Mouse (Mus musculus) heart, adult 18-20 months (tissue): ENCODE data around the gene Bmpr1b. TPM values are rescaled to one million over a fixed set of nuclear protein-coding genes. Genes with fewer than 3 reads are reported as not detected.
"Not testable (repeated sequence)": the region's sequence is repeated elsewhere in the genome, so short reads cannot be mapped to it uniquely, and the experiment has no call there.

Experiments used
- DNase-seq, 2 experiments: peaks; one replicate each; pipeline ENCODE4 v3.0.0; 2021 to 2022; ENCODE audit warnings: mixed read lengths in 1 of 2
- long read RNA-seq, 2 experiments: library from polyadenylated mRNA; stranded (forward); transcript quantifications; one replicate each; pipeline ENCODE4 v2.0.0; 2021
- total RNA-seq, 2 experiments: library from RNA; stranded (reverse); gene quantifications; 2 replicates each; pipeline ENCODE4 v1.2.3; 2021

Bmpr1b gene
- total RNA-seq = under 1 TPM; 0.15 TPM
- long read RNA-seq, experiment 1 = 0 reads
- long read RNA-seq, experiment 2 = 0 reads

GRCm38 (mm10) chr3:142168863-142169521 lies at the start of gene Bmpr1b:
Gene Bmpr1b (minus strand): TSS chr3:142169425.
- DNase-seq = peak; percentile 45 to 60

- DNase-seq = no peak
These were observed 43.6 kb upstream of the Bmpr1b start for GRCm38 (mm10) chr3:142212821-142213220.

- no peak for DNase-seq
These were observed 43.0 kb upstream of the Bmpr1b start for GRCm38 (mm10) chr3:142212186-142212585.

GRCm38 (mm10) chr3:142209981-142210380 lies 40.8 kb upstream of the Bmpr1b start:
- DNase-seq = no peak

- DNase-seq = no peak
These were observed 39.8 kb upstream of the Bmpr1b start for GRCm38 (mm10) chr3:142209057-142209456.

- DNase-seq = no peak
These were observed 38.3 kb upstream of the Bmpr1b start for GRCm38 (mm10) chr3:142207488-142207887.

- DNase-seq = no peak
These were observed 37.1 kb upstream of the Bmpr1b start for GRCm38 (mm10) chr3:142206316-142206715.

- DNase-seq = no peak
These were observed 26.9 kb upstream of the Bmpr1b start for GRCm38 (mm10) chr3:142196142-142196541.

- not testable (repeated sequence) for DNase-seq
These were observed 22.4 kb upstream of the Bmpr1b start for GRCm38 (mm10) chr3:142191627-142192026.

GRCm38 (mm10) chr3:142186551-142186950 lies 17.3 kb upstream of the Bmpr1b start:
- DNase-seq = no peak

GRCm38 (mm10) chr3:142173996-142174395 lies 4.8 kb upstream of the Bmpr1b start:
- DNase-seq = no peak

GRCm38 (mm10) chr3:142168251-142168862 lies 868 bp downstream of the Bmpr1b start:
- no peak for DNase-seq

- DNase-seq = no peak
These were observed 4.2 kb downstream of the Bmpr1b start for GRCm38 (mm10) chr3:142164981-142165380.

GRCm38 (mm10) chr3:142163896-142164295 lies 5.3 kb downstream of the Bmpr1b start:
- no peak for DNase-seq

- DNase-seq = no peak
These were observed 7.8 kb downstream of the Bmpr1b start for GRCm38 (mm10) chr3:142161405-142161804.

- DNase-seq = no peak
These were observed 17.2 kb downstream of the Bmpr1b start for GRCm38 (mm10) chr3:142151980-142152379.

GRCm38 (mm10) chr3:142138796-142139195 lies 30.4 kb downstream of the Bmpr1b start:
- no peak for DNase-seq

GRCm38 (mm10) chr3:142126379-142126778 lies 42.8 kb downstream of the Bmpr1b start:
- no peak for DNase-seq

GRCm38 (mm10) chr3:142125556-142125955 lies 43.7 kb downstream of the Bmpr1b start:
- peak; percentile 56 to 60 for DNase-seq

GRCm38 (mm10) chr3:142124255-142124654 lies 45.0 kb downstream of the Bmpr1b start:
- DNase-seq = no peak

GRCm38 (mm10) chr3:142122376-142122775 lies 46.8 kb downstream of the Bmpr1b start:
- DNase-seq = no peak

- no peak for DNase-seq
These were observed 48.4 kb downstream of the Bmpr1b start for GRCm38 (mm10) chr3:142120795-142121194.

- no peak for DNase-seq
These were observed 54.4 kb downstream of the Bmpr1b start for GRCm38 (mm10) chr3:142114762-142115316.

GRCm38 (mm10) chr3:142114190-142114589 lies 55.0 kb downstream of the Bmpr1b start:
- DNase-seq = no peak
